Mouse (Mus musculus): ENCODE results near the gene 4930442H23Rik.
"Not testable (repeated sequence)": the region's sequence is repeated elsewhere in the genome, so short reads cannot be mapped to it uniquely, and the experiment has no call there.

The 4930442H23Rik gene

GRCm38 (mm10) chr10:81177958-81178712 lies 5.5 kb downstream of the 4930442H23Rik start:
- DNase-seq (ENCODE audit: low spot score in 2 of 2) = peak in 1 of 2 experiments; percentile 60

- DNase-seq (ENCODE audit: low spot score in 2 of 2) = no peak
Observed at GRCm38 (mm10) chr10:81177491-81177925, 6.1 kb downstream of the 4930442H23Rik start.

GRCm38 (mm10) chr10:81176466-81177271 lies 7.0 kb downstream of the 4930442H23Rik start, which contains the start of gene Eef2:
TSS of gene Eef2 (plus strand) at chr10:81176631.
- DNase-seq (ENCODE audit: low spot score in 2 of 2) = peak; percentile 97 to 98

GRCm38 (mm10) chr10:81175936-81176465 lies 7.6 kb downstream of the 4930442H23Rik start:
- no peak for DNase-seq (ENCODE audit: low spot score in 2 of 2)

GRCm38 (mm10) chr10:81175345-81175701 lies 8.3 kb downstream of the 4930442H23Rik start:
- not testable (repeated sequence) for DNase-seq (ENCODE audit: low spot score in 2 of 2)

- DNase-seq (ENCODE audit: low spot score in 2 of 2) = peak; percentile 85 to 89
Observed at GRCm38 (mm10) chr10:81174617-81175344, 8.9 kb downstream of the 4930442H23Rik start.

GRCm38 (mm10) chr10:81173132-81173531 lies 10.5 kb downstream of the 4930442H23Rik start:
- DNase-seq (ENCODE audit: low spot score in 2 of 2) = peak; percentile 76 to 84

GRCm38 (mm10) chr10:81169411-81169900 lies 14.2 kb downstream of the 4930442H23Rik start:
- DNase-seq (ENCODE audit: low spot score in 2 of 2) = peak; percentile 56 to 71

- DNase-seq (ENCODE audit: low spot score in 2 of 2) = peak; percentile 94 to 96
Observed at GRCm38 (mm10) chr10:81168521-81169244, 15.0 kb downstream of the 4930442H23Rik start.

GRCm38 (mm10) chr10:81168087-81168431 lies 15.6 kb downstream of the 4930442H23Rik start:
- no peak for DNase-seq (ENCODE audit: low spot score in 2 of 2)

GRCm38 (mm10) chr10:81167200-81168086 lies 16.2 kb downstream of the 4930442H23Rik start, which contains the start of gene Pias4:
TSS of gene Pias4 (minus strand) at chr10:81167923.
- peak; percentile 100 for DNase-seq (ENCODE audit: low spot score in 2 of 2)

- DNase-seq (ENCODE audit: low spot score in 2 of 2) = no peak
Observed at GRCm38 (mm10) chr10:81165118-81165517, 18.5 kb downstream of the 4930442H23Rik start.

GRCm38 (mm10) chr10:81162318-81162652 lies 21.4 kb downstream of the 4930442H23Rik start:
- DNase-seq (ENCODE audit: low spot score in 2 of 2) = no peak

GRCm38 (mm10) chr10:81161602-81162317 lies 21.9 kb downstream of the 4930442H23Rik start:
- peak; percentile 92 to 93 for DNase-seq (ENCODE audit: low spot score in 2 of 2)

GRCm38 (mm10) chr10:81154736-81155135 lies 28.9 kb downstream of the 4930442H23Rik start:
- DNase-seq (ENCODE audit: low spot score in 2 of 2) = no peak

GRCm38 (mm10) chr10:81154313-81154712 lies 29.3 kb downstream of the 4930442H23Rik start:
- no peak for DNase-seq (ENCODE audit: low spot score in 2 of 2)

- no peak for DNase-seq (ENCODE audit: low spot score in 2 of 2)
Observed at GRCm38 (mm10) chr10:81152609-81153008, 31.0 kb downstream of the 4930442H23Rik start.

GRCm38 (mm10) chr10:81151261-81151660 lies 32.4 kb downstream of the 4930442H23Rik start:
- no peak for DNase-seq (ENCODE audit: low spot score in 2 of 2)

GRCm38 (mm10) chr10:81146296-81146695 lies 37.4 kb downstream of the 4930442H23Rik start:
- DNase-seq (ENCODE audit: low spot score in 2 of 2) = no peak
